Mouse (Mus musculus) testis, adult 2 months (tissue): ENCODE measurements around the gene Cela2a.

Experiments
- CTCF ChIP-seq: fragments of 200-500 bp; IDR thresholded peaks from 2 replicates; pipeline ENCODE4 v1.5.1; 2012; ENCODE audit warnings: low read depth, mild to moderate bottlenecking, inconsistent platforms, low read length, moderate library complexity; ENCODE audit not compliant: control insufficient read depth, insufficient read depth, insufficient replicate concordance
- POLR2A ChIP-seq: fragments of 200-500 bp; IDR thresholded peaks from 2 replicates; pipeline ENCODE4 v1.6.1; 2012; ENCODE audit warnings: low read depth, mild to moderate bottlenecking, inconsistent platforms, low read length, moderate library complexity; ENCODE audit not compliant: control insufficient read depth

DNA sequence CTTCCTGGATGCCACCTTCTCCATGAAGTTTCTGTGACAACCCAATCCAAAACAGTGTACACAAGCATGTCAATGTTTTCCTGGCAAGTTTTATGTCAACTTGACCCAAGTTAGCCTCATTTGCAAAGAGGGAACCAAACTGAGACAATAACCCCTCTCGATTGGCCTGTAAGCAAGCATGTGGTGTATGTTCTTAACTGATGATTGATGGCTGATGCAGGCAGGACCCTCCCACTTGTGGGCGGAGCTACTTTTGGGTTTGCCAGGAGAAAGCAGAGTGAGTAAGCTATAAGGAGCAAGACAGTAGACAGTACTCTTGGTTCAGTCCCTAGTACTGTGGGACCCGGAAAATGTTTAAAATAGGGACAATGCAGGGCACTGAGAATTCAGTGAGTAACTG is 3.0 kb downstream of the Cela2a start:
- TF ChIP-seq POLR2A (no peak), CTCF (no peak)
